9 mouse cellular contexts compared by ENCODE assay signal in the genomic region with DNA sequence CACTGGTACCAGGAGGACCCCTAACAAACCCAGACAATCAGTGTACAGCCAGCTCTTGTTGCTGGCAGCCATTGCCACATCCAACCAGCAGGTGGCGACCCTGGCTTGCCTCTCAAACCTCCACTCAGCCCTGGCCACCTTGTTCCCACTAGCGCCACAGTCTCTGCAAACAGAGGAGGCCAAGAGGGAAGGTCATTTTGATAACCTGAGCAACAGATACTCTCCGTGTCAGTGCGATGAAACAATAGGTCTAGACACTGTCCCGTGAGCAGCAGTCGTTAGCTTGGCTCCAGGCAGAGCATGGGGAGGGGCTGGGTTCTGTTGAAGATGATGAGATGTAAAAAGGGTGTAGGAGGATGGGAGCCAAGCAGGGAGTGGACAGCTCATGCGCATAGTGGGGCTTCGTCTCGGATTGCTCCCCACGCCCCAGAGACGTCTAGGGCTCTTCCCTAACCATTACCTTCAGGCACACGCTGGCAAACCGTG. TPM values are rescaled to one million over a fixed set of nuclear protein-coding genes. Genes with fewer than 3 reads are reported as not detected.
DNase-seq lines count a peak whose midpoint lies in the region; ATAC-seq lines count a peak whose summit lies in the region.
"Had no signal": no experiment of that assay in that cellular context is flagged by ENCODE, and none has a peak within 500 bp of the region (broad histone marks: within the 10 kb centered on the region; RNA-seq: fewer than 3 reads in every experiment).

No protein-coding gene starts in this region.

- peak; percentile 93 for ATAC-seq in frontal cortex, adult (ENCODE audit: low TSS enrichment)

- H3K27me3 ChIP-seq in hindbrain, embryonic 10.5 days (ENCODE audit: insufficient read depth, poor library complexity, severe bottlenecking), result no peaks in the 10 kb centered on the region
- H3K27me3 ChIP-seq: liver, embryonic 15.5 days had no signal

- H3K4me3 ChIP-seq in hindbrain, embryonic 10.5 days, result no peak overlapping the region
- H3K4me3 ChIP-seq: liver, embryonic 15.5 days had no signal

- no peaks in the 10 kb centered on the region for H3K36me3 ChIP-seq in hindbrain, embryonic 10.5 days
- H3K36me3 ChIP-seq: liver, embryonic 15.5 days had no signal

- H3K27ac ChIP-seq in hindbrain, embryonic 10.5 days, result no peak overlapping the region
- H3K27ac ChIP-seq: liver, embryonic 15.5 days had no signal

- H3K9me3 ChIP-seq in hindbrain, embryonic 10.5 days, result no peaks in the 10 kb centered on the region
- H3K9me3 ChIP-seq: liver, embryonic 15.5 days had no signal

- 29% methylated on average over 13 of the region's 13 CpGs for WGBS in hindbrain, embryonic 10.5 days

- DNase-seq in Muller cell, postnatal 12 days (ENCODE audit: inconsistent ontology term), result peak; percentile 48
- peak; percentile 46 to 61 for DNase-seq in cerebellum, adult 18-20 months
- DNase-seq in hindbrain, embryonic 10.5 days (ENCODE audit: low spot score), result peak; percentile 80
- DNase-seq in layer of hippocampus, adult 9-11 months, result peak; percentile 57
- peak; percentile 80 for DNase-seq in lung, postnatal 10 days
- DNase-seq in retina, postnatal 7 days (ENCODE audit: low read depth, low spot score), result peak; percentile 54
- DNase-seq in urinary bladder, postnatal 4 days (ENCODE audit: low spot score in 2 of 2), result peak; percentile 67 to 83

- H3K4me1 ChIP-seq in hindbrain, embryonic 10.5 days (replicated peaks), result 0 out of 2 replicates have a peak, but pooled peaks cover 3% of the 10 kb centered on the region
- H3K4me1 ChIP-seq: liver, embryonic 15.5 days had no signal

RNA-seq across cellular contexts. Expression of gene Ribc2, which starts 19.6 kb away (rescaled TPM):
- 0.77 and 1.3 TPM in 2 replicates for polyA plus RNA-seq in hindbrain, embryonic 10.5 days (2016; fragmentation: Nextera tagmentation; extraction: Ambion mirVana)
- polyA plus RNA-seq: liver, embryonic 15.5 days had no signal

RNA-seq across cellular contexts. Expression of gene Smc1b, which starts 19.7 kb away (rescaled TPM):
- polyA plus RNA-seq in hindbrain, embryonic 10.5 days (2016; fragmentation: Nextera tagmentation; extraction: Ambion mirVana), result 0.15 TPM in 1 of 2 replicates, not detected in the other

RNA-seq across cellular contexts. Expression of gene Fbln1, which starts 54.3 kb away (rescaled TPM):
- polyA plus RNA-seq in hindbrain, embryonic 10.5 days (2016; fragmentation: Nextera tagmentation; extraction: Ambion mirVana), result 157 and 168 TPM in 2 replicates
